Mouse (Mus musculus): ENCODE results near the gene Prkch.

Prkch gene

DNA sequence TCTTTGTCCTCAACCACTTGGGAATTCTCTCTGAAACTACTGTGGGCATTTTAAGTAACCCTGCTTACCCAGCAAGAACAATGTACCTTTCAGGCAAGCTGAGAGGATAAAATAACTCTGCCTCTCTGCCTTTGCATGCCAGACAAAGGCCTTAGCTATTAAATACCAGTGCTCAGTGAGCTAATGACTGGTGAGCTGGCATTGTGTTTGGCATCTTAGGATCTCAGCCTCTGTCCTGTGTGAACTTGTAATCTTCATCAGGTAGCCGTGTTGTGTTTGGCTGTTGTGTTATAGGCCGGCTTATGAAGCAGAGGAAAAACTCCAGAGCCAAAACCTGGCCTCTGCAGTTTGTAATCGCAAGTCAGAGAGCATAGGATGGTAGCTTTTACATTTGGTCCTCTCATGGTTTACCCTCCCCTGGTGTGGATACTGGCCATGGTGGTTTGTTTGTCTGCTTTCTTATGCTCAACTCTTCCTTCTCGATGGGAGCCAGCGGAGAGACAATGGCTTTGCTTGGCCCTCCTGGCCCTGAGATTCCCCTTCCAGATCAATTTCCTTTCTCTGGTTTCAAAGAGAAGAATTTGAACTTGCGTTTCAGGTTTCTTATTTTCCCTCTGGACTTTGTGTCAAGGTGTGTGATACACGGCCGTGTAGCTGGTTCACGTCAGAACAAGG, 170.0 kb downstream of the Prkch start:
- no peak for DNase-seq (ENCODE audit: low spot score in 2 of 2)

GRCm38 (mm10) chr12:73755646-73756045, 171.1 kb downstream of the Prkch start:
- no peak for DNase-seq (ENCODE audit: low spot score in 2 of 2)

DNA sequence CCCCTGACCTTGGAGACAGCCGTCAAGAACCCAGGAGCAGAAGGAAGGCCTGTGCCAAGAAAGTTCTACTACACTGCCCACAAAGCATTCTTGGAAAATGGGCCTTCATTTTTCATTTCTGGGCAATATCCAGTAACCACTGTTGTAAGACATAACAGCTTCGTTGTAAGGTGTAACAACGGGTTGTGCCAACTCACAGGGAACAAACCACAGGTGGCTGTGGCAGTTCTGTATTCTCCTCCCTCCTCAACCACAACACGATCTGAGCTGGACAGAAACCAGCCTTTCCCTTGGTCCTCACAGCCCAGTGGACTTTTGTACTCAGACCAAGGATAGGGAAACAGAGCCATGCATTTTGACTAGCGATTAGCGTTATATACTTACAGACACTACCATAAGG, 171.9 kb downstream of the Prkch start:
- no peak for DNase-seq (ENCODE audit: low spot score in 2 of 2)

- no peak for DNase-seq (ENCODE audit: low spot score in 2 of 2)
Measured at GRCm38 (mm10) chr12:73762001-73762400, 177.4 kb downstream of the Prkch start.

DNA sequence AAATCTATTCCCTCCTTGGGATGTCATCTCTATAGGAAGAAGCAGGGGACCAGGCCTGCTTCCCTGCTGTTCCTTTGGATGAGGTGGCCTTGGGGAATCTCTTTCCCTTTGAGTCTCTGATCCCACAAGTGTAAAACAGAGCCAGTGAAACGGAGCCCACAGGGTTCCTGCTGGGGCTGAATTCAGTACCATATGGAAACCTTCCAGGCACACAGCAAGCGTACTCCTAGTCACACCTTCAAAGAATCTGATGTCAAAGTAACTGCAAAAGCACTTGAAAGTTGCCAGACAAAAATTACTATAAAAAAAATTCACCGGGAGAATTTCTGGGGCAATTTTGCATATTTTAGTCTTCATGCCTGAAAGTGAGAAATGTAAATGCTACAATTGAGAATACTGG, 178.2 kb downstream of the Prkch start:
- no peak for DNase-seq (ENCODE audit: low spot score in 2 of 2)

DNA sequence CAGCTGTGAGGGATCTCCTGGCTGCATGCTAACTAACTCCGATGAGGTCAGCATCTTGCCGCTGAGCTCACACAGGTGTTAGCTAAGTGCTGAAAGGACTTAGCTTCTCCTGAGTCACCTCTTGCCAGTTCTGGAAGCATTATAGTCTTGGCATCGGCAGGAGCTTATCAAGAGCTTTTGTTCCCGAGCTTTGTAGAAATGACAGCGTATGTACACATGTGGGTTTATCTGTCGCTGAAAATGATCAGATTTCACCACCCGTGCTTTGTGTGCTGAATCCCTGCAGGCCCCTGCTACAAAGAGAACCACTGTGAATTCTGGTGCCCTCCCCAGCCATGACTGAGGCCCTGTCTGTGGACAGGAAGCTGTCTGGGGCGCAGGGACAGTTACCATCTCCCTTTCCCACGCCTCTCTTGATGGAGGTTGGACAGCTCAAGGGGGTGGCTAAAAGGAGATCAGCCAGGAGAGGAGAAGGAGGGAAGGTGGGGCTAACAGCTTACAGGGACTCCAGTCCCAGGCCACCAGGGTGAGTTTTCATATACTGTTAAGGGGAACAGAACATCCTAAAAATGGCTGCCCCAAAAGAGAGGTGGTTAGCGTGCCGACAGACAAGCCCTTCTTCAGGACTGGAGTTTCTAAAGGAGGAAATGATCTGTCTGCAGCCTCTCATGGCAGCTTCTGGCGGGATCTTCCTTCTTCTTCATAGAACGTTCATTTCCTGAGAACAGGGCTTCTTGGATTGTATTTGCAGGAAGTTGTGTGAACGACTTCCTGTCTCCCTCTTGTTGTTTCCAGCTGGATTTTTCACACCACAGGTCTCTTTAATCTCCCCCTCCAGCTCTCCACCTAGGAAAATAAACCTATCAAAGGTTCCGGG, 180.3 kb downstream of the Prkch start:
- DNase-seq (ENCODE audit: low spot score in 2 of 2) = no peak

DNA sequence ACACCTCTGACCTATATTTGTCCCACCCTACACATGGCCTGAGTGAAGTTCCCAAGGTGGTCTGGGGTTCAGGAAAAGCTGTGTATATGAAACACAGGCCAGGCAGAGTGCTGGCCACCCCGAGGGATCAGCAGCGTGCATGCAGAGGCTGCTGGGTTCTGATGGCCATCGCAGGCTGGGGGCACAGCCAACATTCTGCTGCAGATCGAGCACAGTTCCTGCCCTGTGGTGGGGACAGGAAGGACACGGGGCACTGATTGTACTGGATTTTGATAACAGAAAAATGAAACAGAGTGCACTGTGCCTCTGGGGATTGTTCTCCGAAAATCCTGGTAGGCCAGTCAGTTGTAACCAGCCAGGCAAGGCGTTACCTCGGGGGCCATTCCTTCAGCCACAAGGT, 181.6 kb downstream of the Prkch start:
- DNase-seq (ENCODE audit: low spot score in 2 of 2) = no peak

- DNase-seq (ENCODE audit: low spot score in 2 of 2) = no peak
Measured at GRCm38 (mm10) chr12:73768788-73769187, 184.2 kb downstream of the Prkch start.

- DNase-seq (ENCODE audit: low spot score in 2 of 2) = no peak
Measured at GRCm38 (mm10) chr12:73769536-73769935, 184.9 kb downstream of the Prkch start.

DNA sequence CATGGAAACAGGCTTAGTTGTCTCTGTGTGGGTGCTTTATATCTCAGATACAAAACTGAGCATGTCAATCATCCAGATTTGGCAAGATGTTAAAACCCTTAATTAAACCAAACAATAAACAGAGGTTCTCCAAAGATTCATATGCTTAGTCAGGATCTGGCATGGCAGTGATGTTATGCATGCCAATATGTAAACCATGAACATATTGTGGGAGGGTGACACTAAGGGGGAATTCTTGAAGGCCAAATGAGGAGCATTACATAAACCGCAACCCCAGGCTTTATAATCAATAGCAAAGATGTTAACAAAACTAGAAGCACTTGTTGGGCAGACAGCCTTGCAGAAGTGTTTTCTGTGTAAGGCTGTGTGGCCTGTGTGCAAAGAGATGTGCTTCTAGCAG, 186.2 kb downstream of the Prkch start:
- no peak for DNase-seq (ENCODE audit: low spot score in 2 of 2)

GRCm38 (mm10) chr12:73774793-73775385, 190.3 kb downstream of the Prkch start:
- no peak for DNase-seq (ENCODE audit: low spot score in 2 of 2)

DNA sequence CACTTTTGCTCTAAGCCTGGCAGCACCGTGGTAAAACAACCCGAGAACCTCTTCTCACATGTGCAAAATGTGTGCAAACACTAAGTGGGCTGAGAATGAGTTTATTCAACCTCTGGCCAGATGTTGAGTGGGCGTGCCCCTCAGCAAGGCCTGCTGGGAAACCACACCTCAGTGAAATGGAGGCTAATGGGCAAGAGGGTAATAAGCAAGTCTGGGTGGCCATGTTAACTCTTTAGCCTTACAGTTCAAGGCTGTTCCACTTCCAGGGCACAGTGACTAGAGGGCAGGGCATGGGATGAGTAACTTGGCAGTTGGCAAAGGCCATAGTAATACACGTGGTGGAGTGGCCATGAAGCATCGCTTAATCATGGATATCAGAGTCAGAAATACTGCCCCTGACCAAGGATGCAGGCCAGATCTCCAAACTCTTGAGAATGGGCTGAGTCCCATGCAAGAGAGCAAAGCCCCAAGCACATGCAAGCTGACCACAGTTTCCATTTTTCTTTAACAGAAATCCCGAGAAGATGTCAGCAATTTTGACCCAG, 191.9 kb downstream of the Prkch start:
- DNase-seq (ENCODE audit: low spot score in 2 of 2) = no peak

DNA sequence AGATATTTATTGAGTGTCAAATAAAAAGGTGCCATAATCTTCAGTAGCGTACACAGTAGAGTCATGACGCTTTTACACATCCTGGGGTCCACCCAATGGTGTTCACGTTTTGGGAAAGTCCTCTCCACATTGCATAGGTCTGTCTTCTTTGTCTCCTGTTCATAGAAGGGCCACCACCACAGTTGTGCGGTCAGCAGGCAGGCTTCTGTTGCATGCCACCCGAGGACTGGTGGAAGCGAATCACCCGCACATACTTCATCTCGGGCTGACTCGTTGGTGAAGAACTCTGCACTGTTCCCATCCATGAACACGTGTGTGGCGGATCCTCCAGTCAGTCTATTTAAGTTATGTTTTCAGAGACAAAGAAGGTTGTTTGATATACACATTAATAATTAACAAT, 193.1 kb downstream of the Prkch start:
- DNase-seq (ENCODE audit: low spot score in 2 of 2) = no peak

DNA sequence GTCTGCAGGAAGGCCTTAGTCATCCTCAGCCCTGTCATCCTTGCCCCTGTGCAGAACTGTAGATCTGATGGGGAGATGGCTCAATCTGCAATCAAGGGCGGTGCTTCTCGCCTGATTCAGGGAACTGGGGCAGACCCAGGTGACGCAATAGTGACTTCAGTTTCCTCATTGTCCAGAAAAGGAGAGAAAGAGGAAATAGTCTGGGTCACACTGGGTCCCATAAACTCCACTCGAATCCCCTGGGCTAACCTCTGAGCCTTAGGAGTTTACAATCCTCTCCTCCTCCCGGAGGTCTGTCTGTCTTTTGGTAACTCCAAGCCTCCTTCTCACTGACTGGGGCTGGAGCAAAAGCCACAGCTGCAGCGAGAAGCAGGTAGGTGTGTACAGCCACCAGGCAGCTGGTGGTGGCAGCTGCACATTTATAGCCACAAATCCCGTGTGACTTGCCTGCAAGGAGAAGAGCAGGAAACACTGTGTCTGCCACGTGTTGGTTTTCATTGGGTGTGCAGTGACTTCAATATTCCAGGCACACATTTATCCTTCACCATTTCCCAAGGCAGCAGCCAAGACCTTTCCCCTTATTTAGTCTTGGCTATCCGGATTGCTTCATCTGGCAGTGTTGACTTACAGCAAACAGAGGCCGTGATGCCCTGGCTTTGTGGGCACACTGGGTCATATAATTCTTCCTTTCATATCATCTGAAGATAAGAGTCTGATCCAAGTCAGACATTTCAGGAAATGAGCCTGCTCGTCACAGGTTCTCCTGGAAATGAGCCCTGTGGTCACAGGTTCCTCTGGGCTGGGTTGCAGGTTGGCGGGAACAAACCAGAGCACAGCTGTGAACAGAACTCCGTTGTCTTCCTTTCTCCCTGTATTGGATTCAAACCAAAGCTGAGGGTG, 195.0 kb downstream of the Prkch start:
- no peak for DNase-seq (ENCODE audit: low spot score in 2 of 2)

DNA sequence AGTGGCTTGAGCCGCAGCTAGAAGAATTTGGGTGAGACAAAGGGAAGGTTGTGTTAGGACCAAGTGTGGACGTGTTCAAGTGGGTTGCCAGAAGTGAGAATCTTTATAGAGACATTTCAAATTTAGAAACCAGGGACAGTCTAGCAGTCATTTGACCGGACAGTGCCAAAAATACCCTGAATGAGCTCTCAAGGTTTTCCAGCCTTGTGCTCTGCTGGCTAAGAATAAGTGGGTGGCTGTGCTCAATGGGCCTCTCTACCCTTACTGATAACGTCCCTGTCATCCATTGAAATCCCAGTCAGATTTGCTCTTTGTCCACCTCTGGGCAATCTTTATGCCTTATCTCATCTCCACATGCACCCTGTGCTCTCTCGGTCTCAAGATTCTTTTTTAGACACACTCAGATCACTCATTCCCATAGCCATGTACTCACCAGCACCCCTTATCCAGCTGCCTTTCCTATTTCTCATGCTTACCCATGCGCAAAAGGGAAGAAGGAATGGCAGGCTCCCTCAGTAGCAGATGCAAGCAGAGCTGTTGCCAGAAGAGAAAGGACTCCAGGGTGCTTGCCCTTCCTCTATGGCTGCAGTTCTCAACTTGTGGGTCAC, 196.9 kb downstream of the Prkch start:
- no peak for DNase-seq (ENCODE audit: low spot score in 2 of 2)

DNA sequence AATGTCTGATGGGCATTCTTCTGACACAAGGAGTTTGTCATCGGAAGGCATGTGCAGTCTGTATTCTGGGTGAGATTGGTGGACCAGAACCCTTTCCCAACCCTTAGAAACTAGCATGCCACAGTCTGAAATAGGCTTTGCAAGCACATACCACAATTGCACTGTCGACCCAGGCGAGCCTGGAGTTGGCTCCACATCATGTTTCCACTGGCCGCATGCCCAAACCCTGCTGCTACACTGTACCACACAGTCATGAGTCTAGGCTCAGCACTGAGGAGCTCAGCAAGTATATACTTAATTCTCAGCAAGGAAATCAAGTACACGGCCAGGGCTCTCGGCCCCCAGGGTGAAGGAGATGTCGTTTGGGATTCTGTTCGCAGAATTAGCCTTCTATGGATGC, 202.3 kb downstream of the Prkch start:
- peak in 1 of 2 experiments; percentile 53 for DNase-seq (ENCODE audit: low spot score in 2 of 2)

- no peak for DNase-seq (ENCODE audit: low spot score in 2 of 2)
Measured at GRCm38 (mm10) chr12:73788850-73789249, 204.3 kb downstream of the Prkch start.

- no peak for DNase-seq (ENCODE audit: low spot score in 2 of 2)
Measured at GRCm38 (mm10) chr12:73790571-73791108, 206.0 kb downstream of the Prkch start.

DNA sequence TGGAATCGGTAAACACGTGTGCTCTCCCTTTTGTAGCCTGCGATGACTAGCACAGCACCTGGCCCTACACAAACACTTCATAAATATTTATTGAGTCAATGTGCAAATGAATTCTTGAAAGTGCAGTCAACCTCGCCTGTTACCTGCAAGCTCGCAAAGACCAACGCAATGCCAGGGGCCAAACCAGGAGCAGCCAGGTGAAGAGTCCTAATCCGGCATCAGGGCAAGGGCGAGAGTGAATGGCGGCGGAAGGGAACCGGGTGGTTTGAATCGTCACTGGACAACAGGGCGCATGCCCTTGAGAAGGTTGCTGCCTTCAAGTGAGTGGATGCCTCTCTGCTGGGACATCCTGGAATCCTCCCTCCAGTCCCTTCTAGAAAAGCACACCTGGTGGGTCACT, 208.6 kb downstream of the Prkch start:
- DNase-seq (ENCODE audit: low spot score in 2 of 2) = no peak

DNA sequence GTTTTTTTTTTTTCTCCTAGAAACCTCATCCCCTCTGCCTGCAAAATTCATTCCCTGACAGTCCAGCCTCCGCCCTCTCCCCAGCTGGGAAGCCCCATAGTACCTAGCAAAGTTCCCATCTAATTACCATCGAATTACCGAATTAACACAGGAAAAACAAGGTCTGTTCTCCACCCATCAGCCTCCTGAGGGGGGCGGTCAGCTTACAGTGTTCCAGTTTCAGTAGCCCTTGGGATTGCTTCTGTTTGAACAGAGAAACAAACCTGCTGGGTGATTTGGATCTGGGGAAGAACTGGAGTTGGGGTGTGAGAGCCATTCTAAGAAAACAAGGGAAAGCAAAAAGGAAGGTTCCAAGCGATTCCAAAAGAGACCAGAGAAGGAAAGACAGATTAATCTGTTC, 209.1 kb downstream of the Prkch start:
- DNase-seq (ENCODE audit: low spot score in 2 of 2) = no peak

Measured in frontal cortex, postnatal 10 days (tissue).